Mouse (Mus musculus) neural tube, embryonic 11.5 days (tissue): ENCODE results near the gene 2310022A10Rik. TPM values are rescaled to one million over a fixed set of nuclear protein-coding genes. Genes with fewer than 3 reads are reported as not detected.
"Not testable (repeated sequence)": the region's sequence is repeated elsewhere in the genome, so short reads cannot be mapped to it uniquely, and the experiment has no call there.

Experiments used
- ATAC-seq: fragments of 200-750 bp; cut with Nextera tagmentation; 2 replicates; pipeline ENCODE4 v1.8.0; 2017; ENCODE audit warnings: moderate number of reproducible peaks, mild to moderate bottlenecking, moderate TSS enrichment, moderate library complexity; ENCODE audit not compliant: insufficient read depth, low FRiP score, low TSS enrichment
- DNase-seq: peaks from one replicate; pipeline ENCODE4 v3.0.0-alpha.2; 2015; ENCODE audit warnings: low spot score
- H3K27ac ChIP-seq: fragments of 300-500 bp; sonication (generic); 2 replicates; pipeline ENCODE4 v1.5.1; 2014; ENCODE audit warnings: low read depth, mild to moderate bottlenecking, low read length
- H3K27me3 ChIP-seq: fragments of 300-500 bp; sonication (generic); 2 replicates; pipeline ENCODE4 v1.6.1; 2014; ENCODE audit warnings: mild to moderate bottlenecking, low read length, mixed read lengths; ENCODE audit not compliant: control insufficient read depth, insufficient read depth
- H3K36me3 ChIP-seq: fragments of 300-500 bp; sonication (generic); 2 replicates; pipeline ENCODE4 v1.6.1; 2014; ENCODE audit warnings: mild to moderate bottlenecking, low read length, moderate library complexity, mixed read lengths; ENCODE audit not compliant: control insufficient read depth, insufficient read depth
- H3K4me1 ChIP-seq: fragments of 300-500 bp; sonication (generic); 2 replicates; pipeline ENCODE4 v1.6.1; 2014; ENCODE audit warnings: low read length, mixed read lengths; ENCODE audit not compliant: control insufficient read depth, insufficient read depth
- H3K4me2 ChIP-seq: fragments of 300-500 bp; sonication (generic); 2 replicates; pipeline ENCODE4 v1.6.1; 2014; ENCODE audit warnings: low read depth, mild to moderate bottlenecking, moderate library complexity
- H3K4me3 ChIP-seq: fragments of 300-500 bp; sonication (generic); 2 replicates; pipeline ENCODE4 v1.5.1; 2014; ENCODE audit warnings: low read depth, low read length
- H3K9ac ChIP-seq: fragments of 300-500 bp; sonication (generic); 2 replicates; pipeline ENCODE4 v1.6.1; 2014; ENCODE audit warnings: mild to moderate bottlenecking, low read length
- H3K9me3 ChIP-seq: fragments of 300-500 bp; sonication (generic); 2 replicates; pipeline ENCODE4 v1.6.1; 2016; ENCODE audit warnings: low read length; ENCODE audit not compliant: control insufficient read depth
- WGBS: fragments of 180-500 bp; shearing (Covaris S2); extraction: QIAGEN DNeasy Blood & Tissue Kit; methylation state at CpG from one replicate; pipeline ENCODE4 v1.1.7; 2014; 5-methylcytosine and 5-hydroxymethylcytosine counted together
- polyA plus RNA-seq: library from polyadenylated mRNA; unstranded; fragments of >200 nt; fragmentation: Nextera tagmentation; extraction: Ambion mirVana; gene quantifications from 2 replicates; pipeline ENCODE4 v1.2.1, GENCODE M21; 2014

The 2310022A10Rik gene
- polyA plus RNA-seq, 1 experiment from 2014 or later: 28.9 TPM

- H3K9ac ChIP-seq: no peak overlapping the region
- no peak overlapping the region for H3K4me3 ChIP-seq
- no peaks in the 10 kb centered on the region for H3K27me3 ChIP-seq
- peaks cover 14% of the 10 kb centered on the region for H3K36me3 ChIP-seq
- no peak for DNase-seq
- WGBS: 97% methylated on average over 6 of the region's 6 CpGs
- H3K4me1 ChIP-seq: no peaks in the 10 kb centered on the region
- no peaks in the 10 kb centered on the region for H3K9me3 ChIP-seq
- H3K27ac ChIP-seq: no peak overlapping the region
- no peak for ATAC-seq
- H3K4me2 ChIP-seq: no peak overlapping the region
Measured at GRCm38 (mm10) chr7:27628190-27628589, 75.2 kb downstream of the 2310022A10Rik start.

- H3K36me3 ChIP-seq: peaks cover 14% of the 10 kb centered on the region
- not testable (repeated sequence) for H3K4me2 ChIP-seq, H3K27me3 ChIP-seq, DNase-seq, ATAC-seq, H3K9ac ChIP-seq, H3K4me1 ChIP-seq, H3K4me3 ChIP-seq, H3K27ac ChIP-seq, H3K9me3 ChIP-seq
- WGBS: 97% methylated on average over 7 of the region's 7 CpGs
Measured at GRCm38 (mm10) chr7:27628816-27629215, 75.8 kb downstream of the 2310022A10Rik start.

GRCm38 (mm10) chr7:27631439-27631838 lies 78.4 kb downstream of the 2310022A10Rik start:
- Histone ChIP-seq H3K4me1 (no peaks in the 10 kb centered on the region), H3K4me2 (no peak overlapping the region), H3K9ac (no peak overlapping the region), H3K27ac (no peak overlapping the region), H3K4me3 (no peak overlapping the region), H3K36me3 (peaks cover 20% of the 10 kb centered on the region), H3K9me3 (no peaks in the 10 kb centered on the region), H3K27me3 (no peaks in the 10 kb centered on the region)
- 97% methylated on average over 4 of the region's 4 CpGs for WGBS
- DNase-seq (no peak), ATAC-seq (no peak)

Other genes starting within 250 kb of the 2310022A10Rik start
- 7.0 and 8.0 TPM in 2 replicates for gene Ltbp4, start 215.5 kb upstream of the 2310022A10Rik start, polyA plus RNA-seq
- 52.8 and 55.2 TPM in 2 replicates for gene Shkbp1, start 197.2 kb upstream of the 2310022A10Rik start, polyA plus RNA-seq
- not detected in 2 replicates for gene Gm20479, start 195.8 kb upstream of the 2310022A10Rik start, polyA plus RNA-seq
- gene Sptbn4, start 105.5 kb upstream of the 2310022A10Rik start, polyA plus RNA-seq: 0.23 and 0.34 TPM in 2 replicates
- 34.3 and 34.5 TPM in 2 replicates for gene Blvrb, start 105.3 kb upstream of the 2310022A10Rik start, polyA plus RNA-seq
- 22.8 and 24.0 TPM in 2 replicates for gene Sertad3, start 79.5 kb upstream of the 2310022A10Rik start, polyA plus RNA-seq
- 17.0 and 18.4 TPM in 2 replicates for gene Sertad1, start 66.3 kb upstream of the 2310022A10Rik start, polyA plus RNA-seq
- 0.99 and 1.3 TPM in 2 replicates for gene Prx, start 53.9 kb upstream of the 2310022A10Rik start, polyA plus RNA-seq
- 0.30 and 0.50 TPM in 2 replicates for gene Hipk4, start 30.0 kb upstream of the 2310022A10Rik start, polyA plus RNA-seq
- gene Pld3, start within 50 bp of the 2310022A10Rik start, polyA plus RNA-seq: 72.0 and 73.9 TPM in 2 replicates
- gene Akt2, start 38.3 kb downstream of the 2310022A10Rik start, polyA plus RNA-seq: 72.0 and 72.9 TPM in 2 replicates
- 10.2 and 11.2 TPM in 2 replicates for gene Ttc9b, start 100.7 kb downstream of the 2310022A10Rik start, polyA plus RNA-seq
- 9.0 and 12.5 TPM in 2 replicates for gene Map3k10, start 121.4 kb downstream of the 2310022A10Rik start, polyA plus RNA-seq
- gene Zfp607b, start 136.1 kb downstream of the 2310022A10Rik start, polyA plus RNA-seq: 5.0 and 6.1 TPM in 2 replicates
- 83.7 and 84.7 TPM in 2 replicates for gene Zfp60, start 178.2 kb downstream of the 2310022A10Rik start, polyA plus RNA-seq